Mouse (Mus musculus) limb, embryonic 11.5 days (tissue): ENCODE data around the gene Apof. TPM values are rescaled to one million over a fixed set of nuclear protein-coding genes. Genes with fewer than 3 reads are reported as not detected.
"Not testable (repeated sequence)": the region's sequence is repeated elsewhere in the genome, so short reads cannot be mapped to it uniquely, and the experiment has no call there.

Source experiments
- ATAC-seq: fragments of 200-750 bp; cut with Nextera tagmentation; 2 replicates; pipeline ENCODE4 v1.8.0; 2017; ENCODE audit warnings: low read depth; ENCODE audit not compliant: insufficient number of reproducible peaks, low FRiP score, low TSS enrichment
- DNase-seq: peaks from one replicate; pipeline ENCODE4 v3.0.0-alpha.2; 2015; ENCODE audit warnings: low spot score
- H3K27ac ChIP-seq: fragments of 300-500 bp; sonication (generic); replicated peaks from 2 replicates; pipeline ENCODE4 v1.5.1; 2014; ENCODE audit warnings: low read depth, mild to moderate bottlenecking, low read length
- H3K27me3 ChIP-seq: fragments of 300-500 bp; sonication (generic); 2 replicates; pipeline ENCODE4 v1.6.1; 2014; ENCODE audit warnings: mild to moderate bottlenecking, low read length, mixed read lengths; ENCODE audit not compliant: control insufficient read depth, insufficient read depth
- H3K36me3 ChIP-seq: fragments of 300-500 bp; sonication (generic); 2 replicates; pipeline ENCODE4 v1.6.1; 2014; ENCODE audit warnings: mild to moderate bottlenecking, low read length, moderate library complexity, mixed read lengths; ENCODE audit not compliant: control insufficient read depth, insufficient read depth
- H3K4me1 ChIP-seq: fragments of 300-500 bp; sonication (generic); 2 replicates; pipeline ENCODE4 v1.6.1; 2014; ENCODE audit warnings: low read length, mixed read lengths; ENCODE audit not compliant: control insufficient read depth, insufficient read depth
- H3K4me2 ChIP-seq: fragments of 300-500 bp; sonication (generic); 2 replicates; pipeline ENCODE4 v1.6.1; 2014; ENCODE audit warnings: low read depth, mild to moderate bottlenecking, moderate library complexity; ENCODE audit not compliant: severe bottlenecking
- H3K4me3 ChIP-seq: fragments of 300-500 bp; sonication (generic); 2 replicates; pipeline ENCODE4 v1.5.1; 2014; ENCODE audit warnings: low read depth, low read length
- H3K9ac ChIP-seq: fragments of 300-500 bp; sonication (generic); 2 replicates; pipeline ENCODE4 v1.6.1; 2014; ENCODE audit warnings: mild to moderate bottlenecking, low read length
- H3K9me3 ChIP-seq: fragments of 300-500 bp; sonication (generic); 2 replicates; pipeline ENCODE4 v1.6.1; 2016; ENCODE audit warnings: low read length; ENCODE audit not compliant: control insufficient read depth
- WGBS: fragments of 180-500 bp; shearing (Covaris S2); extraction: QIAGEN DNeasy Blood & Tissue Kit; methylation state at CpG from one replicate; pipeline ENCODE4 v1.1.7; 2014; 5-methylcytosine and 5-hydroxymethylcytosine counted together
- polyA plus RNA-seq: library from polyadenylated mRNA; unstranded; fragments of >200 nt; fragmentation: Nextera tagmentation; extraction: Ambion mirVana; gene quantifications from 2 replicates; pipeline ENCODE4 v1.2.1, GENCODE M21; 2014

The Apof gene
- polyA plus RNA-seq, 1 experiment from 2014 or later = not detected

- H3K9ac ChIP-seq = no peak overlapping the region
- no peak overlapping the region for H3K27ac ChIP-seq
- WGBS = 87% methylated on average over 17 of the region's 17 CpGs
These were observed 21.3 kb upstream of the Apof start for GRCm38 (mm10) chr10:128247020-128247732.

GRCm38 (mm10) chr10:128250565-128250964 is 17.9 kb upstream of the Apof start:
- peaks cover 51% of the 10 kb centered on the region for H3K36me3 ChIP-seq
- no peaks in the 10 kb centered on the region for H3K27me3 ChIP-seq
- ATAC-seq = no peak
- H3K4me1 ChIP-seq = no peaks in the 10 kb centered on the region
- no peak overlapping the region for H3K27ac ChIP-seq
- H3K4me2 ChIP-seq = no peak overlapping the region
- DNase-seq = no peak
- no peak overlapping the region for H3K4me3 ChIP-seq
- WGBS = 98% methylated on average over 12 of the region's 13 CpGs
- no peaks in the 10 kb centered on the region for H3K9me3 ChIP-seq
- H3K9ac ChIP-seq = no peak overlapping the region

More at GRCm38 (mm10) chr10:128247020-128247732, 21.3 kb upstream of the Apof start:
- no peaks in the 10 kb centered on the region for H3K27me3 ChIP-seq
- H3K4me1 ChIP-seq = no peaks in the 10 kb centered on the region
- no peak overlapping the region for H3K4me2 ChIP-seq
- ATAC-seq (no peak), DNase-seq (no peak)
- no peaks in the 10 kb centered on the region for H3K9me3 ChIP-seq
- H3K36me3 ChIP-seq = peaks cover 65% of the 10 kb centered on the region
- no peak overlapping the region for H3K4me3 ChIP-seq

GRCm38 (mm10) chr10:128253677-128254255 is 14.7 kb upstream of the Apof start, which contains the start of gene Apon:
Gene Apon (plus strand): TSS chr10:128254096.
- ATAC-seq (no peak), DNase-seq (no peak)
- Histone ChIP-seq H3K9me3 (no peaks in the 10 kb centered on the region), H3K4me3 (no peak within 1 kb of the TSS), H3K36me3 (peaks cover 33% of the 10 kb centered on the region), H3K27me3 (no peaks in the 10 kb centered on the region), H3K4me2 (no peak within 1 kb of the TSS), H3K27ac (no peak within 1 kb of the TSS), H3K9ac (no peak within 1 kb of the TSS), H3K4me1 (no peaks in the 10 kb centered on the region)
- 89% methylated on average over 4 of the region's 4 CpGs for WGBS

GRCm38 (mm10) chr10:128255925-128256324 is 12.5 kb upstream of the Apof start:
- no peak overlapping the region for H3K27ac ChIP-seq
- WGBS = 92% methylated on average over 8 of the region's 8 CpGs
- H3K4me3 ChIP-seq = no peak overlapping the region
- no peaks in the 10 kb centered on the region for H3K9me3 ChIP-seq
- no peak overlapping the region for H3K4me2 ChIP-seq
- H3K36me3 ChIP-seq = peaks cover 14% of the 10 kb centered on the region
- H3K4me1 ChIP-seq = no peaks in the 10 kb centered on the region
- H3K27me3 ChIP-seq = no peaks in the 10 kb centered on the region
- ATAC-seq = no peak
- no peak for DNase-seq
- no peak overlapping the region for H3K9ac ChIP-seq

GRCm38 (mm10) chr10:128256328-128256727 is 12.1 kb upstream of the Apof start:
- Histone ChIP-seq H3K4me2 (no peak overlapping the region), H3K4me3 (no peak overlapping the region), H3K9me3 (no peaks in the 10 kb centered on the region), H3K9ac (no peak overlapping the region), H3K27ac (no peak overlapping the region), H3K27me3 (no peaks in the 10 kb centered on the region), H3K36me3 (peaks cover 11% of the 10 kb centered on the region), H3K4me1 (no peaks in the 10 kb centered on the region)
- no peak for ATAC-seq
- DNase-seq = no peak
- 81% methylated on average over 8 of the region's 8 CpGs for WGBS

- no peak overlapping the region for H3K9ac ChIP-seq
- 95% methylated on average over 4 of the region's 4 CpGs for WGBS
These were observed 9.5 kb upstream of the Apof start for GRCm38 (mm10) chr10:128258953-128259352.

GRCm38 (mm10) chr10:128259946-128260345 is 8.5 kb upstream of the Apof start:
- Histone ChIP-seq H3K9me3 (no peaks in the 10 kb centered on the region), H3K27me3 (no peaks in the 10 kb centered on the region), H3K36me3 (no peaks in the 10 kb centered on the region), H3K4me2 (no peak overlapping the region), H3K4me1 (no peaks in the 10 kb centered on the region), H3K4me3 (no peak overlapping the region), H3K9ac (no peak overlapping the region), H3K27ac (no peak overlapping the region)
- WGBS = 92% methylated on average over 5 of the region's 5 CpGs
- ATAC-seq (no peak), DNase-seq (no peak)

More at GRCm38 (mm10) chr10:128258953-128259352, 9.5 kb upstream of the Apof start:
- Histone ChIP-seq H3K4me1 (no peaks in the 10 kb centered on the region), H3K4me3 (no peak overlapping the region), H3K36me3 (no peaks in the 10 kb centered on the region), H3K4me2 (no peak overlapping the region), H3K27ac (no peak overlapping the region), H3K27me3 (no peaks in the 10 kb centered on the region), H3K9me3 (no peaks in the 10 kb centered on the region)
- ATAC-seq (no peak), DNase-seq (no peak)

GRCm38 (mm10) chr10:128260376-128260775 is 8.1 kb upstream of the Apof start:
- not testable (repeated sequence) for DNase-seq, H3K9me3 ChIP-seq, H3K27me3 ChIP-seq, H3K4me3 ChIP-seq, ATAC-seq, H3K4me2 ChIP-seq, H3K4me1 ChIP-seq, H3K9ac ChIP-seq, H3K27ac ChIP-seq, H3K36me3 ChIP-seq
- 89% methylated on average over 7 of the region's 7 CpGs for WGBS
